Mouse (Mus musculus): Measurements from ENCODE around the gene Cd276.

GRCm38 (mm10) chr9:58541895-58542338 is 13.3 kb downstream of the Cd276 start:
- TF ChIP-seq CTCF (IDR thresholded peaks at IDR 0.05; ENCODE audit: extremely low read depth, insufficient read length, insufficient replicate concordance, low read depth, low read length) (no peak), POLR2A (IDR thresholded peaks at IDR 0.05; ENCODE audit: low read depth, low read length) (no peak)
